Mouse (Mus musculus): Measurements from ENCODE around the gene Lypd9. TPM values are rescaled to one million over a fixed set of nuclear protein-coding genes. Genes with fewer than 3 reads are reported as not detected.

Lypd9 gene
- polyA plus RNA-seq, 1 experiment from 2014 or later = not detected

GRCm38 (mm10) chr11:58420815-58421214 lies 31.9 kb downstream of the Lypd9 start, which contains the start of gene 1810065E05Rik:
1810065E05Rik (plus strand) TSS chr11:58421111.
- ATAC-seq (replicated peaks; ENCODE audit: insufficient number of reproducible peaks, low FRiP score, low TSS enrichment) = no peak
- H3K4me2 ChIP-seq = no peak within 1 kb of the TSS
- WGBS (ENCODE audit: insufficient replicate concordance) = 45% methylated on average over 1 of the region's 1 CpGs
- H3K4me3 ChIP-seq (ENCODE audit: low read depth, low read length) = no peak within 1 kb of the TSS
- H3K9me3 ChIP-seq (replicated peaks; ENCODE audit: control insufficient read depth, low read length) = no peaks in the 10 kb centered on the region
- H3K4me1 ChIP-seq (ENCODE audit: control insufficient read depth, insufficient read depth, low read length) = peaks cover 4% of the 10 kb centered on the region; the same call in 1 of the 2 replicates
- no peak within 1 kb of the TSS for H3K27ac ChIP-seq (ENCODE audit: low read depth, low read length)
- no peaks in the 10 kb centered on the region for H3K36me3 ChIP-seq (ENCODE audit: control insufficient read depth, insufficient read depth, low read length)
- H3K9ac ChIP-seq (ENCODE audit: low read depth, low read length) = no peak within 1 kb of the TSS
- no peaks in the 10 kb centered on the region for H3K27me3 ChIP-seq (ENCODE audit: control insufficient read depth, insufficient read depth, low read length)

GRCm38 (mm10) chr11:58418336-58418735 lies 34.4 kb downstream of the Lypd9 start:
- no peaks in the 10 kb centered on the region for H3K27me3 ChIP-seq (ENCODE audit: control insufficient read depth, insufficient read depth, low read length)
- no peak for ATAC-seq (replicated peaks; ENCODE audit: insufficient number of reproducible peaks, low FRiP score, low TSS enrichment)
- no peaks in the 10 kb centered on the region for H3K36me3 ChIP-seq (ENCODE audit: control insufficient read depth, insufficient read depth, low read length)
- H3K4me3 ChIP-seq (ENCODE audit: low read depth, low read length) = no peak overlapping the region
- H3K9me3 ChIP-seq (replicated peaks; ENCODE audit: control insufficient read depth, low read length) = no peaks in the 10 kb centered on the region
- H3K9ac ChIP-seq (ENCODE audit: low read depth, low read length) = no peak overlapping the region
- H3K4me2 ChIP-seq = peak overlapping the region; percentile 24; the same call in 1 of the 2 replicates
- H3K4me1 ChIP-seq (ENCODE audit: control insufficient read depth, insufficient read depth, low read length) = peaks cover 4% of the 10 kb centered on the region; the same call in 1 of the 2 replicates
- WGBS (ENCODE audit: insufficient replicate concordance) = 55% methylated on average over 3 of the region's 3 CpGs
- no peak overlapping the region for H3K27ac ChIP-seq (ENCODE audit: low read depth, low read length)

- no peak for ATAC-seq (replicated peaks; ENCODE audit: insufficient number of reproducible peaks, low FRiP score, low TSS enrichment)
- H3K4me3 ChIP-seq (ENCODE audit: low read depth, low read length) = no peak overlapping the region
- H3K4me2 ChIP-seq = no peak overlapping the region
- 68% methylated on average over 3 of the region's 3 CpGs for WGBS (ENCODE audit: insufficient replicate concordance)
- H3K27me3 ChIP-seq (ENCODE audit: control insufficient read depth, insufficient read depth, low read length) = no peaks in the 10 kb centered on the region
- no peaks in the 10 kb centered on the region for H3K4me1 ChIP-seq (ENCODE audit: control insufficient read depth, insufficient read depth, low read length)
- H3K9ac ChIP-seq (ENCODE audit: low read depth, low read length) = no peak overlapping the region
- H3K27ac ChIP-seq (ENCODE audit: low read depth, low read length) = no peak overlapping the region
- no peaks in the 10 kb centered on the region for H3K9me3 ChIP-seq (replicated peaks; ENCODE audit: control insufficient read depth, low read length)
- H3K36me3 ChIP-seq (ENCODE audit: control insufficient read depth, insufficient read depth, low read length) = no peaks in the 10 kb centered on the region
These were observed 44.7 kb downstream of the Lypd9 start for GRCm38 (mm10) chr11:58408066-58408465.

- WGBS (ENCODE audit: insufficient replicate concordance) = 58% methylated on average over 5 of the region's 5 CpGs
- no peaks in the 10 kb centered on the region for H3K27me3 ChIP-seq (ENCODE audit: control insufficient read depth, insufficient read depth, low read length)
These were observed 52.1 kb downstream of the Lypd9 start for GRCm38 (mm10) chr11:58400655-58401054.

GRCm38 (mm10) chr11:58399985-58400645 lies 52.6 kb downstream of the Lypd9 start:
- H3K4me2 ChIP-seq = no peak overlapping the region
- H3K9ac ChIP-seq (ENCODE audit: low read depth, low read length) = no peak overlapping the region
- H3K4me3 ChIP-seq (ENCODE audit: low read depth, low read length) = no peak overlapping the region
- H3K9me3 ChIP-seq (replicated peaks; ENCODE audit: control insufficient read depth, low read length) = no peaks in the 10 kb centered on the region
- H3K27me3 ChIP-seq (ENCODE audit: control insufficient read depth, insufficient read depth, low read length) = no peaks in the 10 kb centered on the region
- H3K27ac ChIP-seq (ENCODE audit: low read depth, low read length) = no peak overlapping the region
- ATAC-seq (replicated peaks; ENCODE audit: insufficient number of reproducible peaks, low FRiP score, low TSS enrichment) = no peak
- WGBS (ENCODE audit: insufficient replicate concordance) = 56% methylated on average over 6 of the region's 6 CpGs
- no peaks in the 10 kb centered on the region for H3K4me1 ChIP-seq (ENCODE audit: control insufficient read depth, insufficient read depth, low read length)
- no peaks in the 10 kb centered on the region for H3K36me3 ChIP-seq (ENCODE audit: control insufficient read depth, insufficient read depth, low read length)

More at GRCm38 (mm10) chr11:58400655-58401054, 52.1 kb downstream of the Lypd9 start:
- H3K4me2 ChIP-seq = no peak overlapping the region
- no peak overlapping the region for H3K27ac ChIP-seq (ENCODE audit: low read depth, low read length)
- no peaks in the 10 kb centered on the region for H3K4me1 ChIP-seq (ENCODE audit: control insufficient read depth, insufficient read depth, low read length)
- no peak for ATAC-seq (replicated peaks; ENCODE audit: insufficient number of reproducible peaks, low FRiP score, low TSS enrichment)
- H3K36me3 ChIP-seq (ENCODE audit: control insufficient read depth, insufficient read depth, low read length) = no peaks in the 10 kb centered on the region
- no peak overlapping the region for H3K4me3 ChIP-seq (ENCODE audit: low read depth, low read length)
- H3K9me3 ChIP-seq (replicated peaks; ENCODE audit: control insufficient read depth, low read length) = no peaks in the 10 kb centered on the region
- no peak overlapping the region for H3K9ac ChIP-seq (ENCODE audit: low read depth, low read length)

Other genes with a start within 250 kb of the Lypd9 start
- gene 4930438A08Rik, start 178.1 kb downstream of the Lypd9 start, polyA plus RNA-seq (2014; fragmentation: Nextera tagmentation; extraction: Ambion mirVana) = not detected in 2 replicates
- 8.2 and 9.3 TPM in 2 replicates for gene Zfp692, start 145.9 kb downstream of the Lypd9 start, polyA plus RNA-seq (2014; fragmentation: Nextera tagmentation; extraction: Ambion mirVana)
- 31.2 and 33.8 TPM in 2 replicates for gene Zfp672, start 122.6 kb downstream of the Lypd9 start, polyA plus RNA-seq (2014; fragmentation: Nextera tagmentation; extraction: Ambion mirVana)
- 17.5 and 17.7 TPM in 2 replicates for gene Sh3bp5l, start 122.2 kb downstream of the Lypd9 start, polyA plus RNA-seq (2014; fragmentation: Nextera tagmentation; extraction: Ambion mirVana)
- not detected in 2 replicates for gene Lypd8, start 73.9 kb downstream of the Lypd9 start, polyA plus RNA-seq (2014; fragmentation: Nextera tagmentation; extraction: Ambion mirVana)
- not detected in 2 replicates for gene 1810065E05Rik, start 31.8 kb downstream of the Lypd9 start, polyA plus RNA-seq (2014; fragmentation: Nextera tagmentation; extraction: Ambion mirVana)
- gene Gm12253, start 20.4 kb downstream of the Lypd9 start, polyA plus RNA-seq (2014; fragmentation: Nextera tagmentation; extraction: Ambion mirVana) = not detected in 2 replicates
- gene Olfr30, start 9.3 kb upstream of the Lypd9 start, polyA plus RNA-seq (2014; fragmentation: Nextera tagmentation; extraction: Ambion mirVana) = not detected in 2 replicates
- gene Olfr332, start 39.6 kb upstream of the Lypd9 start, polyA plus RNA-seq (2014; fragmentation: Nextera tagmentation; extraction: Ambion mirVana) = not detected in 2 replicates
- not detected in 2 replicates for gene Olfr331, start 49.6 kb upstream of the Lypd9 start, polyA plus RNA-seq (2014; fragmentation: Nextera tagmentation; extraction: Ambion mirVana)
- not detected in 2 replicates for gene Olfr330, start 81.9 kb upstream of the Lypd9 start, polyA plus RNA-seq (2014; fragmentation: Nextera tagmentation; extraction: Ambion mirVana)
- gene Olfr329-ps, start 93.5 kb upstream of the Lypd9 start, polyA plus RNA-seq (2014; fragmentation: Nextera tagmentation; extraction: Ambion mirVana) = not detected in 2 replicates
- gene Olfr328, start 102.7 kb upstream of the Lypd9 start, polyA plus RNA-seq (2014; fragmentation: Nextera tagmentation; extraction: Ambion mirVana) = 0.09 TPM in 1 of 2 replicates, not detected in the other
- not detected in 2 replicates for gene Olfr224, start 117.6 kb upstream of the Lypd9 start, polyA plus RNA-seq (2014; fragmentation: Nextera tagmentation; extraction: Ambion mirVana)
- gene Olfr325, start 124.8 kb upstream of the Lypd9 start, polyA plus RNA-seq (2014; fragmentation: Nextera tagmentation; extraction: Ambion mirVana) = not detected in 2 replicates
- not detected in 2 replicates for gene Olfr324, start 142.2 kb upstream of the Lypd9 start, polyA plus RNA-seq (2014; fragmentation: Nextera tagmentation; extraction: Ambion mirVana)
- not detected in 2 replicates for gene 2210407C18Rik, start 163.2 kb upstream of the Lypd9 start, polyA plus RNA-seq (2014; fragmentation: Nextera tagmentation; extraction: Ambion mirVana)
- not detected in 2 replicates for gene Olfr323, start 177.6 kb upstream of the Lypd9 start, polyA plus RNA-seq (2014; fragmentation: Nextera tagmentation; extraction: Ambion mirVana)
- 0.74 and 1.6 TPM in 2 replicates for gene Trim58, start 187.5 kb upstream of the Lypd9 start, polyA plus RNA-seq (2014; fragmentation: Nextera tagmentation; extraction: Ambion mirVana)
- not detected in 2 replicates for gene Olfr322, start 205.9 kb upstream of the Lypd9 start, polyA plus RNA-seq (2014; fragmentation: Nextera tagmentation; extraction: Ambion mirVana)
- not detected in 2 replicates for gene Olfr320, start 228.2 kb upstream of the Lypd9 start, polyA plus RNA-seq (2014; fragmentation: Nextera tagmentation; extraction: Ambion mirVana)
- not detected in 2 replicates for gene Olfr319, start 246.2 kb upstream of the Lypd9 start, polyA plus RNA-seq (2014; fragmentation: Nextera tagmentation; extraction: Ambion mirVana)

All from heart, embryonic 11.5 days (tissue).